Comparison of ENCODE assay signal across 15 mouse cellular contexts in genomic region chr9:98423691-98424090, GRCm38 (mm10). TPM values are rescaled to one million over a fixed set of nuclear protein-coding genes. Genes with fewer than 3 reads are reported as not detected.
DNase-seq lines count a peak whose midpoint lies in the region; ATAC-seq and TF ChIP-seq lines count a peak whose summit lies in the region.
"Had no signal": no experiment of that assay in that cellular context is flagged by ENCODE, and none has a peak within 500 bp of the region (broad histone marks: within the 10 kb centered on the region; RNA-seq: fewer than 3 reads in every experiment).

No protein-coding gene starts in this region.

- no peak for TF ChIP-seq CTCF in lung, adult 2 months (IDR thresholded peaks at IDR 0.05; ENCODE audit: insufficient read depth, low read length)
- TF ChIP-seq CTCF in liver, adult 2 months (IDR thresholded peaks at IDR 0.05; ENCODE audit: low read depth, low read length): no peak

- H3K9ac ChIP-seq in forebrain, embryonic 14.5 days (ENCODE audit: low read length): no peak overlapping the region
- no peak overlapping the region; the same call in 1 of the 2 replicates for H3K9ac ChIP-seq in forebrain, embryonic 16.5 days (replicated peaks; ENCODE audit: low read depth, low read length)
- H3K9ac ChIP-seq in lung, embryonic 15.5 days: no peak overlapping the region
- H3K9ac ChIP-seq in liver, adult 2 months (ENCODE audit: low read depth, low read length): no peak overlapping the region
- peak overlapping the region; percentile 83; the same call in 1 of the 2 replicates for H3K9ac ChIP-seq in neural tube, embryonic 13.5 days

- no peaks in the 10 kb centered on the region for H3K9me3 ChIP-seq in forebrain, embryonic 14.5 days (replicated peaks; ENCODE audit: control insufficient read depth, low read length)
- no peaks in the 10 kb centered on the region for H3K9me3 ChIP-seq in forebrain, embryonic 16.5 days (ENCODE audit: control insufficient read depth, low read length)
- H3K9me3 ChIP-seq in lung, embryonic 15.5 days: no peaks in the 10 kb centered on the region
- H3K9me3 ChIP-seq in neural tube, embryonic 13.5 days: no peaks in the 10 kb centered on the region
- H3K9me3 ChIP-seq: forebrain, embryonic 13.5 days; midbrain, embryonic 12.5 days had no signal

- H3K4me3 ChIP-seq in forebrain, embryonic 14.5 days (ENCODE audit: low read depth, low read length): no peak overlapping the region
- no peak overlapping the region for H3K4me3 ChIP-seq in forebrain, embryonic 16.5 days (replicated peaks; ENCODE audit: low read length)
- no peak overlapping the region for H3K4me3 ChIP-seq in lung, embryonic 15.5 days
- H3K4me3 ChIP-seq in lung, adult 2 months (replicated peaks; ENCODE audit: extremely low read depth, low read depth, low read length): no peak overlapping the region
- no peak overlapping the region for H3K4me3 ChIP-seq in liver, adult 2 months (ENCODE audit: insufficient read depth, low read depth, low read length)
- H3K4me3 ChIP-seq in neural tube, embryonic 13.5 days: peak overlapping the region; percentile 60

- H3K4me2 ChIP-seq in forebrain, embryonic 14.5 days (ENCODE audit: low read length): peak overlapping the region; percentile 75; the same call in 1 of the 2 replicates
- H3K4me2 ChIP-seq in forebrain, embryonic 16.5 days (ENCODE audit: low read length): no peak overlapping the region
- H3K4me2 ChIP-seq in lung, embryonic 15.5 days: peak overlapping the region; percentile 72; the same call in 1 of the 2 replicates
- H3K4me2 ChIP-seq in neural tube, embryonic 13.5 days: peak overlapping the region; percentile 78

- H3K27ac ChIP-seq in forebrain, embryonic 14.5 days (ENCODE audit: low read depth, low read length): no peak overlapping the region
- no peak overlapping the region for H3K27ac ChIP-seq in forebrain, embryonic 16.5 days (ENCODE audit: low read length)
- no peak overlapping the region for H3K27ac ChIP-seq in lung, embryonic 15.5 days
- H3K27ac ChIP-seq in liver, adult 2 months (replicated peaks; ENCODE audit: insufficient read depth, low read depth, low read length): peak overlapping the region; percentile 51; the same call in 1 of the 2 replicates
- no peak overlapping the region for H3K27ac ChIP-seq in neural tube, embryonic 13.5 days (replicated peaks)
- H3K27ac ChIP-seq: forebrain, embryonic 13.5 days; midbrain, embryonic 12.5 days had no signal

- WGBS in forebrain, embryonic 14.5 days: 14% methylated on average over 4 of the region's 4 CpGs
- WGBS in forebrain, embryonic 16.5 days: 13% methylated on average over 4 of the region's 4 CpGs
- WGBS in lung, embryonic 15.5 days: 20% methylated on average over 4 of the region's 4 CpGs
- whole genome bisulfite sequencing in lung, adult 2 months: 27% methylated on average over 4 of the region's 4 CpGs
- WGBS in liver, adult 2 months: 17% methylated on average over 4 of the region's 4 CpGs
- 12% methylated on average over 4 of the region's 4 CpGs for WGBS in neural tube, embryonic 13.5 days

- no peak for DNase-seq in forebrain, embryonic 14.5 days (ENCODE audit: low spot score)
- no peak for DNase-seq in lung, adult 2 months
- DNase-seq in liver, adult 2 months (ENCODE audit: extremely low read depth, low read depth, low spot score): no peak
- DNase-seq in ovary, adult 18-20 months (ENCODE audit: low spot score): no peak
- DNase-seq: cerebellum, adult 2 months; gastrocnemius, postnatal 25 days; heart, postnatal 14 days; kidney, adult 9 months; thymus, adult 2 months had no signal

- no peak for ATAC-seq in forebrain, embryonic 14.5 days
- ATAC-seq in forebrain, embryonic 16.5 days: no peak
- ATAC-seq in lung, embryonic 15.5 days (ENCODE audit: borderline replicate concordance, extremely low read depth, low FRiP score, low TSS enrichment): no peak
- no peak for ATAC-seq in neural tube, embryonic 13.5 days (ENCODE audit: low read depth)
- ATAC-seq in megakaryocyte, adult 5-6 weeks (ENCODE audit: poor library complexity, severe bottlenecking): no peak
- ATAC-seq: forebrain, embryonic 13.5 days had no signal

- no peaks in the 10 kb centered on the region for H3K79me2 ChIP-seq in liver, adult 2 months (ENCODE audit: control insufficient read depth, insufficient read depth, low read length)

- H3K27me3 ChIP-seq in forebrain, embryonic 14.5 days (replicated peaks; ENCODE audit: control insufficient read depth, insufficient read depth, low read length): no peaks in the 10 kb centered on the region
- peaks cover 7% of the 10 kb centered on the region for H3K27me3 ChIP-seq in forebrain, embryonic 16.5 days (replicated peaks; ENCODE audit: control insufficient read depth, insufficient read depth, low read length)
- no peaks in the 10 kb centered on the region for H3K27me3 ChIP-seq in lung, embryonic 15.5 days
- no peaks in the 10 kb centered on the region for H3K27me3 ChIP-seq in liver, adult 2 months (ENCODE audit: control insufficient read depth, insufficient read depth, low read length)
- no peaks in the 10 kb centered on the region for H3K27me3 ChIP-seq in neural tube, embryonic 13.5 days

- TF ChIP-seq POLR2A in lung, adult 2 months (IDR thresholded peaks at IDR 0.05; ENCODE audit: borderline replicate concordance, extremely low read depth, low read depth, low read length): no peak
- TF ChIP-seq POLR2A in liver, adult 2 months (IDR thresholded peaks at IDR 0.05; ENCODE audit: extremely low read depth, insufficient read depth, low read length): no peak

- H3K4me1 ChIP-seq in forebrain, embryonic 14.5 days (ENCODE audit: control insufficient read depth, insufficient read depth, low read length): peaks cover 16% of the 10 kb centered on the region
- H3K4me1 ChIP-seq in forebrain, embryonic 16.5 days (replicated peaks; ENCODE audit: control insufficient read depth, insufficient read depth, low read length): peaks cover 26% of the 10 kb centered on the region
- peaks cover 30% of the 10 kb centered on the region for H3K4me1 ChIP-seq in lung, embryonic 15.5 days
- H3K4me1 ChIP-seq in lung, adult 2 months (ENCODE audit: control insufficient read depth, insufficient read depth, low read length): no peaks in the 10 kb centered on the region
- peaks cover 21% of the 10 kb centered on the region for H3K4me1 ChIP-seq in liver, adult 2 months (ENCODE audit: control insufficient read depth, insufficient read depth, low read length)
- peaks cover 51% of the 10 kb centered on the region for H3K4me1 ChIP-seq in neural tube, embryonic 13.5 days (replicated peaks)

- H3K36me3 ChIP-seq in forebrain, embryonic 14.5 days (ENCODE audit: control insufficient read depth, insufficient read depth, low read length): no peaks in the 10 kb centered on the region
- no peaks in the 10 kb centered on the region for H3K36me3 ChIP-seq in forebrain, embryonic 16.5 days (ENCODE audit: control insufficient read depth, insufficient read depth)
- H3K36me3 ChIP-seq in lung, embryonic 15.5 days: no peaks in the 10 kb centered on the region
- no peaks in the 10 kb centered on the region for H3K36me3 ChIP-seq in liver, adult 2 months (ENCODE audit: control insufficient read depth, insufficient read depth, low read length)
- no peaks in the 10 kb centered on the region for H3K36me3 ChIP-seq in neural tube, embryonic 13.5 days
- H3K36me3 ChIP-seq: midbrain, embryonic 12.5 days had no signal

RNA-seq across cellular contexts. Expression of gene Rbp1, which starts 0.9 kb away (rescaled TPM):
- polyA plus RNA-seq in forebrain, embryonic 14.5 days (2014; fragmentation: Nextera tagmentation; extraction: Ambion mirVana): 63.2 and 66.1 TPM in 2 replicates
- polyA plus RNA-seq in forebrain, embryonic 16.5 days (2015; fragmentation: Nextera tagmentation; extraction: Ambion mirVana): 37.3 and 40.7 TPM in 2 replicates
- polyA plus RNA-seq in lung, embryonic 15.5 days (2015; fragmentation: Nextera tagmentation; extraction: Ambion mirVana): 103 and 109 TPM in 2 replicates
- polyA plus RNA-seq in lung, adult 2 months (2012; rRNA removed): 14.5 and 19.4 TPM in 2 replicates
- 10.7 and 25.2 TPM in 2 replicates for total RNA-seq in liver, adult 2 months (2014; rRNA removed)
- 7.1 and 11.5 TPM in 2 replicates for polyA plus RNA-seq in liver, adult 2 months (2012; rRNA removed)
- 135 and 145 TPM in 2 replicates for polyA plus RNA-seq in neural tube, embryonic 13.5 days (2015; fragmentation: Nextera tagmentation; extraction: Ambion mirVana)
- not detected in 2 replicates for total RNA-seq in megakaryocyte, adult 5-6 weeks (2015)
- not detected in 2 replicates for total RNA-seq in megakaryocyte, adult 5-6 weeks (2017)
